9 mouse cellular contexts compared by ENCODE assay signal in the genomic region with DNA sequence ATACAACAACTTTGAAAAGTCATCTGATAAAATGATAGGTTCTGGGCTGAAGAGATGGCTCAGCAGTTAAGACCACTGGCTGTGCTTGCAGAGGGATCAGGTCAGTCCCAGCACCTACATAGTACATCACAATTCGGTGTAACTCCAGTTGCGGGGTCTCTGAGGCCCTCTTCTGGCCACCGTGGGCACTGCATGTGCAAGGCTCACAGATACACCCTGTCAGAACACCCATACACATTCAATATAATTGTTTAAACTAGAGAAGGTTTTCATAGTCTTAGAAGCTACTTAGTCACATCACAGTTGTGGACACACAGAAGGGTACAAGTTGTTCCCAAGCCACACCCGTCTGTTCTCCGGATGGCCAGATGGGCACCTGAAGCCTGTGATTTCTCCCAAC.
A peak's percentile ranks its signal among the peaks of the same experiment; 100 is the strongest.
DNase-seq lines count a peak whose midpoint lies in the region; ATAC-seq and TF ChIP-seq lines count a peak whose summit lies in the region.
"Had no signal": no experiment of that assay in that cellular context is flagged by ENCODE, and none has a peak within 500 bp of the region (broad histone marks: within the 10 kb centered on the region; RNA-seq: fewer than 3 reads in every experiment).

No protein-coding gene starts in this region.

- POLR2A ChIA-PET in Patski (lab: Charles Lee) = no interaction called here

- 55% methylated on average over 5 of the region's 5 CpGs for WGBS in heart, embryonic 10.5 days

- CTCF ChIA-PET in Patski (lab: Charles Lee) = no interaction called here

- H3K4me1 ChIP-seq in heart, embryonic 10.5 days = peaks cover 40% of the 10 kb centered on the region
- peaks cover 2% of the 10 kb centered on the region for H3K4me1 ChIP-seq in cortical plate, adult 2 months (ENCODE audit: control insufficient read depth, insufficient read depth, low read length)

- H3K36me3 ChIP-seq in heart, embryonic 10.5 days = no peaks in the 10 kb centered on the region

- H3K4me3 ChIP-seq in heart, embryonic 10.5 days = no peak overlapping the region
- H3K4me3 ChIP-seq in cortical plate, adult 2 months (ENCODE audit: insufficient read depth, low read length) = no peak overlapping the region

- in situ Hi-C loops in Patski (cut with MboI; ENCODE audit: low pct_unique_long_range_greater_than_20kb) = no loop called here

- no peaks in the 10 kb centered on the region for H3K27me3 ChIP-seq in heart, embryonic 10.5 days (ENCODE audit: insufficient read depth, poor library complexity, severe bottlenecking)
- H3K27me3 ChIP-seq in Patski = no peaks in the 10 kb centered on the region

- TF ChIP-seq CTCF in Patski (IDR thresholded peaks at IDR 0.05) = peak; percentile 73
- TF ChIP-seq CTCF in cortical plate, adult 2 months (IDR thresholded peaks at IDR 0.05; ENCODE audit: extremely low read depth, insufficient read depth, low read length) = peak; percentile 47

- no peaks in the 10 kb centered on the region for H3K9me3 ChIP-seq in heart, embryonic 10.5 days

- DNase-seq in heart, embryonic 10.5 days (ENCODE audit: low spot score) = no peak
- DNase-seq in heart, adult 9 months (ENCODE audit: low spot score in 2 of 2) = no peak
- DNase-seq in 416B (ENCODE audit: low read depth) = peak; percentile 11
- DNase-seq in Patski (ENCODE audit: low read depth, low spot score) = no peak
- DNase-seq in naive thymus-derived CD4-positive, alpha-beta T cell, adult 2 months (ENCODE audit: low read depth) = peak; percentile 30
- DNase-seq in layer of hippocampus, postnatal 14 days (ENCODE audit: low spot score in 2 of 2) = no peak
- DNase-seq in right cerebral cortex, postnatal 10 days (ENCODE audit: low spot score in 2 of 2) = no peak

- H3K27ac ChIP-seq in heart, embryonic 10.5 days = peak overlapping the region; percentile 52; the same call in 1 of the 2 replicates
- no peak overlapping the region for H3K27ac ChIP-seq in cortical plate, adult 2 months (ENCODE audit: insufficient read depth, low read length)
- H3K27ac ChIP-seq: macrophage had no signal

- TF ChIP-seq POLR2A in cortical plate, adult 2 months (IDR thresholded peaks at IDR 0.05; ENCODE audit: extremely low read depth, insufficient read depth, low read length) = no peak

- peak; percentile 24 for ATAC-seq in Patski

Comparison
In these comparisons a context has a peak if more than half of its experiments do, and no peak if none do; other contexts are left out.
1. DNase-seq: peak in 416B (single experiment) and naive thymus-derived CD4-positive, alpha-beta T cell, adult 2 months (single experiment); none in heart, embryonic 10.5 days (single experiment), heart, adult 9 months (0 of 2), Patski (single experiment), layer of hippocampus, postnatal 14 days (0 of 2) and right cerebral cortex, postnatal 10 days (0 of 2).